Mouse (Mus musculus): ENCODE measurements around the gene Slc37a1. TPM values are rescaled to one million over a fixed set of nuclear protein-coding genes. Genes with fewer than 3 reads are reported as not detected.

Slc37a1 gene
- polyA plus RNA-seq, 1 experiment from 2014 or later = 5.9 TPM

DNA sequence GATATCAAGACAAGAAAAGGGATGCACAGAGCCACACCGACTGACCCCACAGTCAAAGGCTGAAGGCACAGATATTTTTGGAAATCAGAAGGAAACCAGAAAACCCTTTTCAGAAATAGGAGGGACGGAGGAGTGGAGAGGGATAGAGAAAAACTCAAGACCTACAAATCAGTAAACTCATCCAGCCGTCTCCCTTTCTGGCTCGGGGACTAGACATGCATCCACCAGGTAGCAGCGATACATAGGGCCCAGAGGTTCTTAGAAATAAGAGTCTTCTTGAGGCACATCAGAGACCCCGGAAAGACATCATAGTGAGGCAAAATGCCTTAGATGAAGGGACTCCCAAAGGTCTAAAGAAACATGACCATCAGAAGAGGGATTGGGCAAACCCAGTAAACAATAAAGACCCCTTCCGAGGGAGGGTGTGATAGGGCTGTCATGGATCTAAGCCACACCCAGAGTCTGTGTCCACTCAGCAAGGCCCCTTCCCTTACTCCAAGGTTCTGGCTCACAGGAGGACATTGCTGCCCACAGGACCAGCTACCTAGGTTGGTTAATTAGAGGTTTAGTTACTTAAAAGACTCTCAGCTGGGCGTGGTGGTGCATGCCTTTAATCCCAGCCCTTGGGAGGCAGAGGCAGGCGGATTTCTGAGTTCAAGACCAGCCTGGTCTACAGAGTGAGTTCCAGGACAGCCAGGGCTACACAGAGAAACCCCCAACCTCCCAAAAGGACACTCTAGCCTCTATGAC is 14.0 kb upstream of the Slc37a1 start:
- Histone ChIP-seq H3K4me2 (no peak overlapping the region), H3K4me1 (ENCODE audit: insufficient read depth) (peaks cover 3% of the 10 kb centered on the region; the same call in 1 of the 2 replicates), H3K4me3 (ENCODE audit: low read depth, low read length) (no peak overlapping the region), H3K27me3 (ENCODE audit: insufficient read depth, low read length) (no peaks in the 10 kb centered on the region), H3K36me3 (ENCODE audit: insufficient read depth) (no peaks in the 10 kb centered on the region), H3K9me3 (ENCODE audit: low read depth, low read length) (no peaks in the 10 kb centered on the region), H3K27ac (ENCODE audit: low read depth) (no peak overlapping the region), H3K9ac (no peak overlapping the region)
- ATAC-seq (ENCODE audit: insufficient read depth) = no peak
- WGBS = 85% methylated on average over 9 of the region's 9 CpGs
- DNase-seq = no peak
- TF ChIP-seq CTCF (IDR thresholded peaks at IDR 0.05; ENCODE audit: low read depth) = no peak

GRCm38 (mm10) chr17:31273631-31274030 is 13.0 kb upstream of the Slc37a1 start:
- Histone ChIP-seq H3K4me1 (ENCODE audit: insufficient read depth) (peaks cover 3% of the 10 kb centered on the region; the same call in 1 of the 2 replicates), H3K27me3 (ENCODE audit: insufficient read depth, low read length) (no peaks in the 10 kb centered on the region), H3K4me2 (no peak overlapping the region), H3K4me3 (ENCODE audit: low read depth, low read length) (no peak overlapping the region), H3K9me3 (ENCODE audit: low read depth, low read length) (no peaks in the 10 kb centered on the region), H3K36me3 (ENCODE audit: insufficient read depth) (no peaks in the 10 kb centered on the region), H3K27ac (ENCODE audit: low read depth) (no peak overlapping the region), H3K9ac (no peak overlapping the region)
- TF ChIP-seq CTCF (IDR thresholded peaks at IDR 0.05; ENCODE audit: low read depth) = no peak
- DNase-seq (no peak), ATAC-seq (ENCODE audit: insufficient read depth) (no peak)
- WGBS = 86% methylated on average over 8 of the region's 8 CpGs

DNA sequence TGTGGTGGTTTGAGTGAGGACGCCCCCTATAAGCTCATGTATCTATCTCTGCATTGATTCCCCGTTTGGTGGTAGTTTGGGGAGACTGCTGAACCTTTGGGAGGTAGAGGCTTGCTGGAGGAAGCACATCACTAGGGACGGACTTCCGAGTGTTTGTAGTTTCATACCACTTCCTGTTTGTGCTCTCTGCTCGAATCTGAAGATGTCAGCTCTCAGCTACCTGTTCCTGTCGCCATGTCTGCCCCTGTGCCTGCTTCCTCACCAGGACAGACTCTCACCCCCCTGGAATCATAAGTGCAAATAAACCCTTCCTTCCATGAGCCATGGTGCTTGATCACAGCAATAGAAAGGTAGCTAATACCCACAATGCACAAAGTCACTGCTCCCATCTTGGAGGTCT is 11.4 kb upstream of the Slc37a1 start:
- Histone ChIP-seq H3K27ac (ENCODE audit: low read depth) (no peak overlapping the region), H3K4me3 (ENCODE audit: low read depth, low read length) (no peak overlapping the region), H3K4me1 (ENCODE audit: insufficient read depth) (peaks cover 3% of the 10 kb centered on the region; the same call in 1 of the 2 replicates), H3K36me3 (ENCODE audit: insufficient read depth) (no peaks in the 10 kb centered on the region), H3K4me2 (no peak overlapping the region), H3K9ac (no peak overlapping the region), H3K9me3 (ENCODE audit: low read depth, low read length) (no peaks in the 10 kb centered on the region), H3K27me3 (ENCODE audit: insufficient read depth, low read length) (no peaks in the 10 kb centered on the region)
- no peak for TF ChIP-seq CTCF (IDR thresholded peaks at IDR 0.05; ENCODE audit: low read depth)
- 53% methylated on average over 6 of the region's 6 CpGs for WGBS
- ATAC-seq (ENCODE audit: insufficient read depth) (no peak), DNase-seq (no peak)

DNA sequence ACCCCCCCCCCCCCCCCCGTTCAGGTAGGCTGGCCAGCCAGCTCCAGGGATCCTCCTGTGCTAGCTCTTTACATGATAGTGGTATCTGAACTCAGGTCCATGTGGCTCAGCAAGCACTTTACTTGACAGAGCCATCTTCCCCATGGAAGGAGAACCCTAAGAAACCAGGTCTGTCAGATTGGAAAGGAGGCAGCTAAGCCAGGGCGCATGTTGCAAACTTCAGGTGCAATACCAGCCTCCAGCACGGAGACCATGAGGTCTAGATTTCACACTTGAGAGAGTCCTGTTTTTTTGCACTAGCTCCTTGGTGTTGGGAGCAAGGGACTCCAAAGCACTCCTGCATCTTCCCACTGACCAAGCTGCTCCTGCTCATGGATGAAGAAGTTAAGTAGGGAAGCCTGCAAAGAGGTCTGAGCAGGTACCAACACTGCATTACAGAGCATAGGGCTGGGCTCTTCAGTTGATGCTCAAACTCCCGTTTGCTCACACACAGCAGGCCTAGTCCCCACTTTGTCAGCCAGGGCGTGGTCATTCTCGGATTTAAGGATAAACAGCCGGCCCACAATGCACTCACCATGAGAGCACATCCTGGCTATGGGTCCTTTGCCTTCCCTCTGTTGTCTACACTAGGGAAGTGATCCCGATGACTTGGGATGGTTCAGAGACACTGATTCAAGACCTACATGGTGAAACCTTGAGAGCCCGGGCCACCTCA is 10.2 kb upstream of the Slc37a1 start:
- Histone ChIP-seq H3K4me3 (ENCODE audit: low read depth, low read length) (peak overlapping the region; percentile 44), H3K9me3 (ENCODE audit: low read depth, low read length) (no peaks in the 10 kb centered on the region), H3K4me2 (peak overlapping the region; percentile 88), H3K9ac (peak overlapping the region; percentile 40; the same call in 1 of the 2 replicates), H3K36me3 (ENCODE audit: insufficient read depth) (no peaks in the 10 kb centered on the region), H3K27ac (ENCODE audit: low read depth) (no peak overlapping the region), H3K27me3 (ENCODE audit: insufficient read depth, low read length) (no peaks in the 10 kb centered on the region), H3K4me1 (ENCODE audit: insufficient read depth) (peaks cover 3% of the 10 kb centered on the region; the same call in 1 of the 2 replicates)
- DNase-seq (peak; percentile 16), ATAC-seq (ENCODE audit: insufficient read depth) (peak; percentile 53; the same call in 1 of the 2 replicates)
- no peak for TF ChIP-seq CTCF (IDR thresholded peaks at IDR 0.05; ENCODE audit: low read depth)
- WGBS = 34% methylated on average over 9 of the region's 9 CpGs

GRCm38 (mm10) chr17:31276922-31277918 is 9.4 kb upstream of the Slc37a1 start, which contains the start of gene Rsph1:
Gene Rsph1, minus strand, starts transcription at chr17:31277383.
- peak within 1 kb of the TSS; percentile 88 for H3K4me2 ChIP-seq
- no peak within 1 kb of the TSS for H3K27ac ChIP-seq (ENCODE audit: low read depth)
- H3K36me3 ChIP-seq (ENCODE audit: insufficient read depth) = no peaks in the 10 kb centered on the region
- H3K4me1 ChIP-seq (ENCODE audit: insufficient read depth) = peaks cover 3% of the 10 kb centered on the region; the same call in 1 of the 2 replicates
- no peaks in the 10 kb centered on the region for H3K27me3 ChIP-seq (ENCODE audit: insufficient read depth, low read length)
- H3K4me3 ChIP-seq (ENCODE audit: low read depth, low read length) = peak within 1 kb of the TSS; percentile 44
- DNase-seq (peak; percentile 96), ATAC-seq (ENCODE audit: insufficient read depth) (peak; percentile 88)
- no peaks in the 10 kb centered on the region for H3K9me3 ChIP-seq (ENCODE audit: low read depth, low read length)
- TF ChIP-seq CTCF (IDR thresholded peaks at IDR 0.05; ENCODE audit: low read depth) = no peak
- peak within 1 kb of the TSS; percentile 40 for H3K9ac ChIP-seq
- WGBS = 10% methylated on average over 44 of the region's 44 CpGs

DNA sequence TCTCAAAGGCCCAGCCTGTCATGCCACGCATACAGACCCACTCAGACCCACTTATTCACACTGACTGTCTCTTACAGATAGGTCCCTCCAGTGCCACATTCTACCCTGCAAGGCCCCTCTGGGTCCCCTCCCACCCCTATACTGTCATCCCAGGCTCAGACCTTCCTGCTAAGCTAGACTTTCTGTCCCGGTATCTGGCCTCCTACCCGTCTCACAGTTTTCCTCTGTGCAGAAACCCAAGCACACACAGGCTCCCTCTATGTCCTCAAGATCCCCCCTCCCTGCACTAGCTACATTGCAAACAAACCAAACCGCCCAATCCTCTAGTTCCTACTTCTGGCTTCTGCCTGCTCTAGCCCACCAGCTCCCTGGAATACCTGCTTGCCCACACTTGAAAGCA is 8.7 kb upstream of the Slc37a1 start:
- no peaks in the 10 kb centered on the region for H3K36me3 ChIP-seq (ENCODE audit: insufficient read depth)
- TF ChIP-seq CTCF (IDR thresholded peaks at IDR 0.05; ENCODE audit: low read depth) = no peak
- no peak overlapping the region for H3K27ac ChIP-seq (ENCODE audit: low read depth)
- H3K9me3 ChIP-seq (ENCODE audit: low read depth, low read length) = no peaks in the 10 kb centered on the region
- no peak overlapping the region for H3K4me2 ChIP-seq
- H3K9ac ChIP-seq = no peak overlapping the region
- H3K4me3 ChIP-seq (ENCODE audit: low read depth, low read length) = no peak overlapping the region
- ATAC-seq (ENCODE audit: insufficient read depth) = peak; percentile 39; the same call in 1 of the 2 replicates
- DNase-seq = no peak
- H3K27me3 ChIP-seq (ENCODE audit: insufficient read depth, low read length) = no peaks in the 10 kb centered on the region
- H3K4me1 ChIP-seq (ENCODE audit: insufficient read depth) = peaks cover 3% of the 10 kb centered on the region; the same call in 1 of the 2 replicates
- 62% methylated on average over 4 of the region's 4 CpGs for WGBS

Data from lung, embryonic 14.5 days (tissue).